Mouse (Mus musculus): ENCODE measurements around the gene Vcpkmt. TPM values are rescaled to one million over a fixed set of nuclear protein-coding genes. Genes with fewer than 3 reads are reported as not detected.

Vcpkmt gene
- polyA plus RNA-seq, 1 experiment from 2014 or later, result 15.3 TPM

DNA sequence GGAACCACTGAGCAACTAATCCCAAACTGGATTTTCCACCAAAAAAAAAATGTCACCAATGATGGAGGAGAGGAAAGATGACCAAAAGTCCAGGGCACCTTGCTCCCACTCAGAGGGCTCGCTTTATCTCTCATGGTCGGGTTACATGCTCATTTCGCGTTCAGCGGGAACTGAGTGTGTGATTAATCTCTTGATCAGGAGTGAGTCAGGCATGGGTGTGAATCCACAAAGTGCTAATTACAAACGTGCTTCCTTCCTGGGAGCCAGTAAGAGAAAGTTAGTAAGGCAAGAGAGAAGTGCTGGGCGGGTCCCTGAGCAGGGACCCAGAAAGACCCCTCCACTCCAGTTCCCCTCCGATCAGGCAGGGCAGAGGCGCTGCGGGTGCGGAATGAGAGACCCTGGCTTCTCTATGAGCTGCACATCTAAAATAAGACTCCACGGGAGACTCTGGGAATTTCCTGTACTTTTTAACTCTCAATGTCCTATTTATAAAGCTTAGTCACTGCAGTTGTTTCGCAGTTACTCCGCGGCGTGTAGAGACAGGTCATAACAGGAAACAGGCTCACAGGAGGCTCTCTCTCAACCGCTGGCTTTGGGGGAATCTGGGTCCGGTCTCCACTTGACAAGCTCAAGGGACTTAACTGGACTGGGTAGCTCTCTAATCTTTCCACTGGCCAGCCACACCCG is 45.0 kb downstream of the Vcpkmt start:
- peak; percentile 72 for ATAC-seq (replicated peaks; ENCODE audit: insufficient number of reproducible peaks, insufficient read depth, low FRiP score, low read depth)
- no peaks in the 10 kb centered on the region for H3K36me3 ChIP-seq
- peak overlapping the region; percentile 26 for H3K9ac ChIP-seq
- peak overlapping the region; percentile 32 for H3K4me3 ChIP-seq
- 4% methylated on average over 19 of the region's 19 CpGs for WGBS
- no peaks in the 10 kb centered on the region for H3K9me3 ChIP-seq (replicated peaks)
- no peaks in the 10 kb centered on the region for H3K27me3 ChIP-seq
- peak overlapping the region; percentile 63 for H3K4me2 ChIP-seq
- H3K27ac ChIP-seq, result peak overlapping the region; percentile 91
- H3K4me1 ChIP-seq (replicated peaks), result peaks cover 31% of the 10 kb centered on the region

DNA sequence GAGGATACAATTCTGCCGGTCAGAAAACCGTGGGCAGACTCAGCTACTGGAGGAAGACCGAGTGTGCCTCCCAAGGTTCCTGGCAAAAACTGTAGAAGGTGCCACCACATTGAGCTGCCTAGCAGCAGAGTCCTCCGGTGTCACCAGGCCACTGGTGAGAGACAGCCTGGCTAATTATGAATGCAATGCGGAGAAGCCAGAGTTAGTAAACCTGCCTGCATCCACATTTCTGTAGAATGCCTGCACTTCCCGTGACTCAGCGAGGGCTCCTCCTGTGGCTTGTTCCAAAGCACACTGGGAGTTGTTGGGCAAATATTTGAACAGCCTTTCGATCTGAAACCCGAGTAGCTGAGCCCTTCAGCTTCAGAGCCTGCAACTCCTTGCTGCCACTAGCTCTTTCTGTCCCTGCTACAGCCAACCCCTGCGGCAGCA is 45.6 kb downstream of the Vcpkmt start:
- H3K36me3 ChIP-seq, result no peaks in the 10 kb centered on the region
- H3K9me3 ChIP-seq (replicated peaks), result no peaks in the 10 kb centered on the region
- H3K9ac ChIP-seq, result peak overlapping the region; percentile 26; the same call in 1 of the 2 replicates
- H3K4me3 ChIP-seq, result peak overlapping the region; percentile 32
- H3K4me2 ChIP-seq, result peak overlapping the region; percentile 63
- 18% methylated on average over 10 of the region's 10 CpGs for WGBS
- H3K4me1 ChIP-seq (replicated peaks), result peaks cover 36% of the 10 kb centered on the region
- peak overlapping the region; percentile 91 for H3K27ac ChIP-seq
- peak; percentile 23; the same call in 1 of the 2 replicates for ATAC-seq (replicated peaks; ENCODE audit: insufficient number of reproducible peaks, insufficient read depth, low FRiP score, low read depth)
- H3K27me3 ChIP-seq, result no peaks in the 10 kb centered on the region

GRCm38 (mm10) chr12:69536616-69537242 is 46.1 kb downstream of the Vcpkmt start:
- H3K27me3 ChIP-seq, result no peaks in the 10 kb centered on the region
- ATAC-seq (replicated peaks; ENCODE audit: insufficient number of reproducible peaks, insufficient read depth, low FRiP score, low read depth), result no peak
- no peaks in the 10 kb centered on the region for H3K36me3 ChIP-seq
- H3K4me1 ChIP-seq (replicated peaks), result peaks cover 41% of the 10 kb centered on the region
- H3K4me2 ChIP-seq, result peak overlapping the region; percentile 63; the same call in 1 of the 2 replicates
- 72% methylated on average over 10 of the region's 10 CpGs for WGBS
- H3K27ac ChIP-seq, result peak overlapping the region; percentile 91
- H3K9ac ChIP-seq, result no peak overlapping the region; the same call in 1 of the 2 replicates
- no peaks in the 10 kb centered on the region for H3K9me3 ChIP-seq (replicated peaks)
- H3K4me3 ChIP-seq, result no peak overlapping the region

- H3K4me2 ChIP-seq, result no peak overlapping the region
- H3K36me3 ChIP-seq, result no peaks in the 10 kb centered on the region
- H3K27ac ChIP-seq, result no peak overlapping the region
- no peak for ATAC-seq (replicated peaks; ENCODE audit: insufficient number of reproducible peaks, insufficient read depth, low FRiP score, low read depth)
- no peak overlapping the region for H3K4me3 ChIP-seq
- H3K9ac ChIP-seq, result no peak overlapping the region
- H3K9me3 ChIP-seq (replicated peaks), result no peaks in the 10 kb centered on the region
- H3K4me1 ChIP-seq (replicated peaks), result peaks cover 29% of the 10 kb centered on the region
- H3K27me3 ChIP-seq, result no peaks in the 10 kb centered on the region
- 79% methylated on average over 5 of the region's 5 CpGs for WGBS
Observed at GRCm38 (mm10) chr12:69533237-69533636, 49.6 kb downstream of the Vcpkmt start.

DNA sequence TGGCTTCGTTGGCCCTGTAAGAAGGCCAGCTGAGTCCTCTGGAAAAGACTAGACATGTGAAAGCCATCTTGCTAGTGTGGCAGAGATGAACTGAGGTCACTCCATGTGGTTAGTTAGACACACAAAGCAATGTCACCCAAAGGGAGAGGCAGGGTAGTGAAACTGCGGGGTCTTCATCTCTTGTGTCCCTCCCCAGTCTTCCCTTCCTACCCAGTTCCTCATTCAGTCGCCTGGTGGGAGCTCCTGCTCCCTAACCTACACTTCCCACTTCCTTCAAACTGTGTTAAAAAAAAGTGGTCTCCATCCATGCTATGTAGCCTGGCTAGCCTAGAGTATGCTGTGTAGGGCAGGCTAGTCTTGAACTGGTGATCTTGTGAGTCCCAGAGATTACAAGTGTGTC is 50.3 kb downstream of the Vcpkmt start:
- H3K9ac ChIP-seq, result no peak overlapping the region
- no peak overlapping the region for H3K27ac ChIP-seq
- H3K9me3 ChIP-seq (replicated peaks), result no peaks in the 10 kb centered on the region
- H3K4me3 ChIP-seq, result no peak overlapping the region
- no peaks in the 10 kb centered on the region for H3K36me3 ChIP-seq
- WGBS, result 87% methylated on average over 3 of the region's 3 CpGs
- no peak for ATAC-seq (replicated peaks; ENCODE audit: insufficient number of reproducible peaks, insufficient read depth, low FRiP score, low read depth)
- no peak overlapping the region for H3K4me2 ChIP-seq
- H3K27me3 ChIP-seq, result no peaks in the 10 kb centered on the region
- peaks cover 22% of the 10 kb centered on the region for H3K4me1 ChIP-seq (replicated peaks)

DNA sequence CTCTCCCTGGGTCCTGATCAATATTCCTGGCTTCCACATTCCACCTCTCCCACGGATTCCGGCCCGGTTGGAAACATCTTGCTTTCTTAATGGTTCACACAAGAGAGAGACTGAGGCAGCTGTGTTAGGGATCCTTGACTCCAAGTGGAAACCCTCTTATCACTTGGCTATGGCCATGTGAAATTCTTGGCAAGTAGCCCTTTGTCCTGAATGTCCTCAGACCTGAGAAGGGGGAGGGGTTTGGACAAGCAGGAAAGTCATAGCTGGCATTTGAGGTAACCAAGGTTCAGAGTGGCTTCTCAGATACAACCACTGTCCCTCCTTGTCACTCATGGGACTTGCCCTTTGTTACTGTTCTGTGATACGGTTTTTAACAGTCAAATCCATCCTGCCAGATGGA is 50.7 kb downstream of the Vcpkmt start:
- Histone ChIP-seq H3K27ac (no peak overlapping the region), H3K4me3 (no peak overlapping the region), H3K9ac (no peak overlapping the region), H3K4me2 (no peak overlapping the region), H3K9me3 (replicated peaks) (no peaks in the 10 kb centered on the region), H3K4me1 (replicated peaks) (peaks cover 18% of the 10 kb centered on the region), H3K27me3 (no peaks in the 10 kb centered on the region), H3K36me3 (no peaks in the 10 kb centered on the region)
- WGBS, result 75% methylated on average over 4 of the region's 4 CpGs
- no peak for ATAC-seq (replicated peaks; ENCODE audit: insufficient number of reproducible peaks, insufficient read depth, low FRiP score, low read depth)

- no peak for ATAC-seq (replicated peaks; ENCODE audit: insufficient number of reproducible peaks, insufficient read depth, low FRiP score, low read depth)
- H3K9ac ChIP-seq, result no peak overlapping the region
Observed at GRCm38 (mm10) chr12:69529694-69530403, 53.0 kb downstream of the Vcpkmt start.

GRCm38 (mm10) chr12:69528275-69529032 is 54.4 kb downstream of the Vcpkmt start:
- 81% methylated on average over 8 of the region's 8 CpGs for WGBS
- H3K4me2 ChIP-seq, result no peak overlapping the region
- no peak for ATAC-seq (replicated peaks; ENCODE audit: insufficient number of reproducible peaks, insufficient read depth, low FRiP score, low read depth)

More at GRCm38 (mm10) chr12:69529694-69530403, 53.0 kb downstream of the Vcpkmt start:
- Histone ChIP-seq H3K9me3 (replicated peaks) (no peaks in the 10 kb centered on the region), H3K27me3 (no peaks in the 10 kb centered on the region), H3K36me3 (no peaks in the 10 kb centered on the region), H3K4me1 (replicated peaks) (peaks cover 12% of the 10 kb centered on the region), H3K27ac (no peak overlapping the region), H3K4me3 (no peak overlapping the region), H3K4me2 (no peak overlapping the region)
- 73% methylated on average over 13 of the region's 13 CpGs for WGBS

More at GRCm38 (mm10) chr12:69528275-69529032, 54.4 kb downstream of the Vcpkmt start:
- no peaks in the 10 kb centered on the region for H3K36me3 ChIP-seq
- H3K27me3 ChIP-seq, result no peaks in the 10 kb centered on the region
- no peak overlapping the region for H3K9ac ChIP-seq
- H3K4me1 ChIP-seq (replicated peaks), result peaks cover 18% of the 10 kb centered on the region
- H3K4me3 ChIP-seq, result no peak overlapping the region
- no peaks in the 10 kb centered on the region for H3K9me3 ChIP-seq (replicated peaks)
- H3K27ac ChIP-seq, result no peak overlapping the region

Small RNAs within 50 kb of the gene (microRNA-seq; reads per million reads assigned to microRNA genes)
- not detected for gene Gm23018

Other genes starting within 250 kb of the Vcpkmt start
- gene Nemf, start 225.9 kb downstream of the Vcpkmt start, polyA plus RNA-seq (2015; fragmentation: Nextera tagmentation; extraction: Ambion mirVana), result 57.6 and 59.3 TPM in 2 replicates
- gene Arf6, start 210.9 kb downstream of the Vcpkmt start, polyA plus RNA-seq (2015; fragmentation: Nextera tagmentation; extraction: Ambion mirVana), result 38.2 and 40.5 TPM in 2 replicates
- 1.1 and 1.5 TPM in 2 replicates for gene Gm9887, start 210.6 kb downstream of the Vcpkmt start, polyA plus RNA-seq (2015; fragmentation: Nextera tagmentation; extraction: Ambion mirVana)
- gene Sos2, start 98.8 kb upstream of the Vcpkmt start, polyA plus RNA-seq (2015; fragmentation: Nextera tagmentation; extraction: Ambion mirVana), result 6.7 and 7.4 TPM in 2 replicates
- 15.4 and 16.4 TPM in 2 replicates for gene L2hgdh, start 141.8 kb upstream of the Vcpkmt start, polyA plus RNA-seq (2015; fragmentation: Nextera tagmentation; extraction: Ambion mirVana)
- gene Atp5s, start 141.9 kb upstream of the Vcpkmt start, polyA plus RNA-seq (2015; fragmentation: Nextera tagmentation; extraction: Ambion mirVana), result 27.9 and 28.8 TPM in 2 replicates
- 4.6 and 7.1 TPM in 2 replicates for gene Cdkl1, start 208.2 kb upstream of the Vcpkmt start, polyA plus RNA-seq (2015; fragmentation: Nextera tagmentation; extraction: Ambion mirVana)

Data from heart, embryonic 15.5 days (tissue).